Mouse (Mus musculus): ENCODE data around the gene Wdsub1. TPM values are rescaled to one million over a fixed set of nuclear protein-coding genes. Genes with fewer than 3 reads are reported as not detected.
A peak's percentile ranks its signal among the peaks of the same experiment; 100 is the strongest.

Gene Wdsub1
- total and polyA plus RNA-seq, 2 experiments from 2014 or later = 14.7 to 18.2 TPM

DNA sequence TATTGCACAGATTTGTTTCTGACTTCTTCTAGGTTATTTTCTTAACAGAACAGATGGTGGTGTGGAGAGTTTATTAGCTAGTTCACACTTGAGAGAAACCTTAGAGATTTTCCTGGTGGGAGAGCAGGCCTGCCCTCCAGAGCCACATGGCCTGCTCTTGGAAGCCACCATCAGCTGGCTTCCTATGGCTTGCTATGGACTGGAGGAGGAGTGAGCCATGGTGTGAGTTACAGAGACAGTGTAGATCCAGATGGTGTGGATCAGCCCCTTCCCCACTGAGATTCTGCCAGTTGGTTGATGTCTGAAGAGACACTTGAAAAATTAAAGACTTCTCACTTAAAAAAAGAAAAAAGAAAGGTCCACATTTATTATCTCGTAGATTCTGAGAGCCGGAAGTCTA, 61.3 kb downstream of the Wdsub1 start:
- ATAC-seq (no peak), DNase-seq (no peak)
- Histone ChIP-seq H3K9me3 (ENCODE audit: low read length) (no peaks in the 10 kb centered on the region), H3K27ac (ENCODE audit: low read depth, low read length) (no peak overlapping the region), H3K4me2 (ENCODE audit: low read depth) (no peak overlapping the region), H3K9ac (no peak overlapping the region), H3K4me1 (ENCODE audit: insufficient read depth) (no peaks in the 10 kb centered on the region), H3K36me3 (ENCODE audit: insufficient read depth) (no peaks in the 10 kb centered on the region), H3K4me3 (ENCODE audit: low read depth, low read length) (no peak overlapping the region), H3K27me3 (ENCODE audit: insufficient read depth, low read length) (no peaks in the 10 kb centered on the region)
- WGBS = 87% methylated on average over 2 of the region's 2 CpGs
- TF ChIP-seq CTCF (IDR thresholded peaks at IDR 0.05; ENCODE audit: low read depth) = no peak

DNA sequence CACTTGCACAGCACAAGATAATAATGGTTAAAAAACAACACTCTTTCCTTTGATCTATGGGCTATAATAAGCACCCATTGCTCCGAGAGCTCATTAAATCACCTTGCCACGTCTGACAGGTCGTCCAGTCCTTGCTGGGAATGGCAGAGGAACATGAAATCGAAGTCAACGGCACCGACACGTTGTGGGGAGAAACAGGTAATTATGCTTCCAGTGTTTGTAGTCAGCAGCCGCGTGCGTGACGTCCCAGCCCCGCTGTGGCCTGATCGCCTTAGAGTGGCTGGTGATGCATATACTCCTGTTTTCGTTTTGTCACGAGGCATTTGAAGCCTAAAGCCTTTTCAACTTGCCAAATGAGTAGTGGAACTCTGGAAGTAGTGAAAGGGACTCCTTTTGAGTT, 62.3 kb downstream of the Wdsub1 start:
- H3K9me3 ChIP-seq (ENCODE audit: low read length) = no peaks in the 10 kb centered on the region
- H3K27me3 ChIP-seq (ENCODE audit: insufficient read depth, low read length) = no peaks in the 10 kb centered on the region
- no peak overlapping the region for H3K9ac ChIP-seq
- H3K4me3 ChIP-seq (ENCODE audit: low read depth, low read length) = no peak overlapping the region
- no peak for DNase-seq
- no peak overlapping the region for H3K27ac ChIP-seq (ENCODE audit: low read depth, low read length)
- no peaks in the 10 kb centered on the region for H3K36me3 ChIP-seq (ENCODE audit: insufficient read depth)
- no peak for TF ChIP-seq CTCF (IDR thresholded peaks at IDR 0.05; ENCODE audit: low read depth)
- no peak for ATAC-seq
- no peaks in the 10 kb centered on the region for H3K4me1 ChIP-seq (ENCODE audit: insufficient read depth)
- H3K4me2 ChIP-seq (ENCODE audit: low read depth) = no peak overlapping the region
- WGBS = 51% methylated on average over 15 of the region's 15 CpGs

DNA sequence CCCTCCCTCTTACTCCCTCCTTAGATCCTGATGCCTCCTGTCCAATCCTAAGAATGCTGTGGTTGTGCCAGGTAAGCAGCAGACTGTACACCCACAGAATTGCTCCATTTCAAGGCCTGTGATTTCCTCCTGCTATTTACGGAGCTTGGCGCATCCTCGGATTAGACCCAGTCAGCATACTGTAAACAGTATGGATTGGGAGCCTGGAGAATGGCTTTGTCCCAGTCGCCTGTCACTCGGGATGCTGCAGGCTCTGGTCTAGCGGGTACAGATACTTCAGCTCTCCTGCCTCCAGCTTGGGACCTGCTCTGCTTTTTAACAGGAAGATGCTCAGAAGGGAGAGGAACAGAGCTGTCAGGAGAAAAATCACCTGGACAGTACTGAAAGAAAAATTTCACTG, 63.0 kb downstream of the Wdsub1 start:
- Histone ChIP-seq H3K4me1 (ENCODE audit: insufficient read depth) (no peaks in the 10 kb centered on the region), H3K4me2 (ENCODE audit: low read depth) (no peak overlapping the region), H3K4me3 (ENCODE audit: low read depth, low read length) (no peak overlapping the region), H3K36me3 (ENCODE audit: insufficient read depth) (no peaks in the 10 kb centered on the region), H3K9ac (no peak overlapping the region), H3K9me3 (ENCODE audit: low read length) (no peaks in the 10 kb centered on the region), H3K27ac (ENCODE audit: low read depth, low read length) (no peak overlapping the region), H3K27me3 (ENCODE audit: insufficient read depth, low read length) (no peaks in the 10 kb centered on the region)
- WGBS = 67% methylated on average over 6 of the region's 6 CpGs
- TF ChIP-seq CTCF (IDR thresholded peaks at IDR 0.05; ENCODE audit: low read depth) = no peak
- DNase-seq (no peak), ATAC-seq (peak; percentile 36; the same call in 1 of the 2 replicates)

DNA sequence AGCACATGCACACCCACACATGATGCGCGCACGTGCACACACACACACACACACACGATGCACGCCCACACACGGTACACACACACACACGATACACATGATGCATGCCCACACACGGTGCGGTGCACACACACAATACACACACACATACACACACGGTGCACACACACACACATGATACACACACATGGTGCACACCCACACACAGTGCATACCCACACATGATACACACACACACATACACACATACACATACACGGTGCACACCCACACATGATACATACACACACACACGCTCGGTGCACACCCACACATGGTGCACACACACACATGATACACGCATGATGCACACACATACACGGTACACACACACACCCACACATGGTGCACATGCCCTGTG, 63.7 kb downstream of the Wdsub1 start:
- H3K27ac ChIP-seq (ENCODE audit: low read depth, low read length) = no peak overlapping the region
- H3K4me1 ChIP-seq (ENCODE audit: insufficient read depth) = no peaks in the 10 kb centered on the region
- WGBS = 96% methylated on average over 15 of the region's 15 CpGs
- H3K9ac ChIP-seq = no peak overlapping the region
- no peak for ATAC-seq
- no peak overlapping the region for H3K4me2 ChIP-seq (ENCODE audit: low read depth)
- H3K9me3 ChIP-seq (ENCODE audit: low read length) = no peaks in the 10 kb centered on the region
- H3K36me3 ChIP-seq (ENCODE audit: insufficient read depth) = no peaks in the 10 kb centered on the region
- no peak for DNase-seq
- no peaks in the 10 kb centered on the region for H3K27me3 ChIP-seq (ENCODE audit: insufficient read depth, low read length)
- H3K4me3 ChIP-seq (ENCODE audit: low read depth, low read length) = no peak overlapping the region
- no peak for TF ChIP-seq CTCF (IDR thresholded peaks at IDR 0.05; ENCODE audit: low read depth)

DNA sequence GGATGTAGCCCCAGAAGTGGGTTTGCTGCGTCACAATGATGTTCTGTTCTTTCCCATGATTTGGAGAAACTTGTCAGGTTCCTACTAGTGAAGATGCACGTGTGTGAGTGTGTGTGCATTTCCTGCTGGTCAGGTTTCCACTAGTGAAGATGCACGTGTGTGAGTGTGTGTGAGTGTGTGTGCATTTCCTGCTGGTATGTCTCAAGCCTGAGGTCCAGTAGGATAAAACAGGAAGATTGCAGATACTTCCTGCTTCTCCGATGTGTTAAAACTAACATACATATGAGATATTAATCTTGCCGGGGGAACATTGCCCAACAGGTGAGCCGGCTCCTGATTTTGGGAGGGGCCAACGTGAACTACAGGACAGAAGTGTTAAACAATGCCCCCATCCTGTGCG, 67.4 kb downstream of the Wdsub1 start:
- no peak overlapping the region for H3K27ac ChIP-seq (ENCODE audit: low read depth, low read length)
- no peaks in the 10 kb centered on the region for H3K27me3 ChIP-seq (ENCODE audit: insufficient read depth, low read length)
- TF ChIP-seq CTCF (IDR thresholded peaks at IDR 0.05; ENCODE audit: low read depth) = no peak
- ATAC-seq (no peak), DNase-seq (no peak)
- H3K4me3 ChIP-seq (ENCODE audit: low read depth, low read length) = no peak overlapping the region
- H3K9me3 ChIP-seq (ENCODE audit: low read length) = no peaks in the 10 kb centered on the region
- H3K9ac ChIP-seq = no peak overlapping the region
- no peaks in the 10 kb centered on the region for H3K4me1 ChIP-seq (ENCODE audit: insufficient read depth)
- WGBS = 94% methylated on average over 8 of the region's 8 CpGs
- no peak overlapping the region for H3K4me2 ChIP-seq (ENCODE audit: low read depth)
- H3K36me3 ChIP-seq (ENCODE audit: insufficient read depth) = no peaks in the 10 kb centered on the region

DNA sequence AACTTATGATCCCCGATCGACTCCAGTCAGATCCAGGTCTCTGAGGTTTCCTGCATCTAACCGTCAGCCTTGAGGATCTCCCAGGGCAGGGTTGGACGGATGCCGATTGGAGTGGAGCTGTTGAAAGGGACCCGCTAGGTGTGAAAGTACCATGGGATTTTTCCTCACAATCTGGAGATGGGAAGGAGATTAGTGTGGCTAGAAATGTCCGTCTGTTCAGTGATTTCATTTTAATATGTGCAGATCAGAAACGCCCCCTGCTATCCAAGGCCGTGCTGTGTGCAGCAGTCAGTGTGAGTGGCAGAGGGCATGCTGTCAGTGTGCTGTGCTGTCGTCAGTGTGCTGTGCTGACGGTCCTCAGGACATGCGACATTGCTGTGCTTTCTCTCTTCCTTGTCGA, 68.9 kb downstream of the Wdsub1 start:
- Histone ChIP-seq H3K9me3 (ENCODE audit: low read length) (no peaks in the 10 kb centered on the region), H3K9ac (no peak overlapping the region), H3K4me3 (ENCODE audit: low read depth, low read length) (no peak overlapping the region), H3K4me2 (ENCODE audit: low read depth) (no peak overlapping the region), H3K27ac (ENCODE audit: low read depth, low read length) (no peak overlapping the region), H3K36me3 (ENCODE audit: insufficient read depth) (no peaks in the 10 kb centered on the region), H3K27me3 (ENCODE audit: insufficient read depth, low read length) (no peaks in the 10 kb centered on the region), H3K4me1 (ENCODE audit: insufficient read depth) (no peaks in the 10 kb centered on the region)
- DNase-seq (no peak), ATAC-seq (no peak)
- WGBS = 69% methylated on average over 13 of the region's 13 CpGs
- no peak for TF ChIP-seq CTCF (IDR thresholded peaks at IDR 0.05; ENCODE audit: low read depth)

DNA sequence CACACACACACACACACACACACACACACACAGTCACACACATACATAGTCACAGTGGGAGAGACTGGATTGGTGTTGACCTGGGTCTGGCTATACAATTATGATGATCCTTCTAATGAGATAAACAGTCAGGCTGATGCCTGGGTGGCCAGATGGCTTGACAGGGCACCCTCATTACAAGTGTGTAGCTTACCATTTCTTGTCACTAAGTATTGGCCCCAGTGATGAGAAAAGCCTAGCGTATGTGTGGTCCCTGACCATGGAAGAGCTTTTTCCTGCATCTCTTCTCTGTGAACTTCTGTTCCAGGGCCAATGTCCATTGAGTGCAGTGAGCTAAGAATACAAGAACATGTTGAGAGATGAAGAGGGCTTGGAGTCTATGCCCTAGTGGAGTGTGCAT, 69.8 kb downstream of the Wdsub1 start:
- Histone ChIP-seq H3K9me3 (ENCODE audit: low read length) (no peaks in the 10 kb centered on the region), H3K4me2 (ENCODE audit: low read depth) (no peak overlapping the region), H3K4me3 (ENCODE audit: low read depth, low read length) (no peak overlapping the region), H3K4me1 (ENCODE audit: insufficient read depth) (no peaks in the 10 kb centered on the region), H3K36me3 (ENCODE audit: insufficient read depth) (no peaks in the 10 kb centered on the region), H3K9ac (no peak overlapping the region), H3K27me3 (ENCODE audit: insufficient read depth, low read length) (no peaks in the 10 kb centered on the region), H3K27ac (ENCODE audit: low read depth, low read length) (no peak overlapping the region)
- DNase-seq (no peak), ATAC-seq (no peak; the same call in 1 of the 2 replicates)
- no peak for TF ChIP-seq CTCF (IDR thresholded peaks at IDR 0.05; ENCODE audit: low read depth)
- 80% methylated on average over 1 of the region's 1 CpGs for WGBS

DNA sequence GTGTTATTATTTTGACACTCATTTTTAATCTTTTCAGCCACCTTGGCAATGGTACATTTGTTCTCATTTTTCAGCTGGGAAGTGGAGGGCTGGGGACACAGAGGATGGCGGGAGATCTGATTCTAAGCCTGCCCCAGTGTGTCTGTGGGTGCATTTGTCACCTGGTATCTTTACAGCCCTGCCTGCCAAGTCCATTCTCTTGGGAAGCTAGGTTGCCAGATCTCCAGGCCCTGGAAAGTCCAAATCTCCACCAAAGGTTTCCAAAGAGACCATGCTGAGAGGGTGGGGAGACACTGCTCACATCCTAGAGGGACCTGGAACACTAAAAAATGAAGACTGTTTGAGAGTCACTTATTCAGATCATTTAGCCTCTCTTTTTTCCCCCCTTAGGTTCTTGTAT, 71.1 kb downstream of the Wdsub1 start:
- Histone ChIP-seq H3K36me3 (ENCODE audit: insufficient read depth) (no peaks in the 10 kb centered on the region), H3K4me2 (ENCODE audit: low read depth) (no peak overlapping the region), H3K27ac (ENCODE audit: low read depth, low read length) (no peak overlapping the region), H3K9me3 (ENCODE audit: low read length) (no peaks in the 10 kb centered on the region), H3K27me3 (ENCODE audit: insufficient read depth, low read length) (no peaks in the 10 kb centered on the region), H3K4me1 (ENCODE audit: insufficient read depth) (no peaks in the 10 kb centered on the region), H3K9ac (no peak overlapping the region), H3K4me3 (ENCODE audit: low read depth, low read length) (no peak overlapping the region)
- 55% methylated on average over 1 of the region's 1 CpGs for WGBS
- ATAC-seq = no peak
- no peak for DNase-seq
- no peak for TF ChIP-seq CTCF (IDR thresholded peaks at IDR 0.05; ENCODE audit: low read depth)

Data from forebrain, postnatal 0 days (tissue).